Mouse (Mus musculus): ENCODE results near the gene Rapgef4. TPM values are rescaled to one million over a fixed set of nuclear protein-coding genes. Genes with fewer than 3 reads are reported as not detected.
"Not testable (repeated sequence)": the region's sequence is repeated elsewhere in the genome, so short reads cannot be mapped to it uniquely, and the experiment has no call there.

The Rapgef4 gene
- polyA plus RNA-seq, 1 experiment from 2014 or later = 3.1 TPM

GRCm38 (mm10) chr2:72062931-72063330 lies 81.9 kb downstream of the Rapgef4 start:
- 66% methylated on average over 4 of the region's 4 CpGs for WGBS
- Histone ChIP-seq H3K27ac (no peak overlapping the region), H3K27me3 (no peaks in the 10 kb centered on the region), H3K4me3 (replicated peaks) (no peak overlapping the region), H3K9ac (no peak overlapping the region), H3K4me1 (no peaks in the 10 kb centered on the region), H3K9me3 (no peaks in the 10 kb centered on the region), H3K4me2 (no peak overlapping the region), H3K36me3 (replicated peaks) (no peaks in the 10 kb centered on the region)
- ATAC-seq (ENCODE audit: low FRiP score) = no peak

GRCm38 (mm10) chr2:72068505-72068904 lies 87.5 kb downstream of the Rapgef4 start:
- no peaks in the 10 kb centered on the region for H3K9me3 ChIP-seq
- no peaks in the 10 kb centered on the region for H3K4me1 ChIP-seq
- no peaks in the 10 kb centered on the region for H3K27me3 ChIP-seq
- H3K4me2 ChIP-seq = no peak overlapping the region
- no peak for ATAC-seq (ENCODE audit: low FRiP score)
- H3K9ac ChIP-seq = no peak overlapping the region
- H3K27ac ChIP-seq = no peak overlapping the region
- H3K4me3 ChIP-seq (replicated peaks) = no peak overlapping the region
- 94% methylated on average over 9 of the region's 9 CpGs for WGBS
- H3K36me3 ChIP-seq (replicated peaks) = no peaks in the 10 kb centered on the region

GRCm38 (mm10) chr2:72070086-72070485 lies 89.0 kb downstream of the Rapgef4 start:
- no peak overlapping the region for H3K9ac ChIP-seq
- H3K36me3 ChIP-seq (replicated peaks) = no peaks in the 10 kb centered on the region
- no peaks in the 10 kb centered on the region for H3K4me1 ChIP-seq
- no peak overlapping the region for H3K4me2 ChIP-seq
- no peak overlapping the region for H3K4me3 ChIP-seq (replicated peaks)
- WGBS = 88% methylated on average over 8 of the region's 8 CpGs
- no peaks in the 10 kb centered on the region for H3K9me3 ChIP-seq
- no peaks in the 10 kb centered on the region for H3K27me3 ChIP-seq
- H3K27ac ChIP-seq = no peak overlapping the region
- ATAC-seq (ENCODE audit: low FRiP score) = no peak

GRCm38 (mm10) chr2:72073121-72073520 lies 92.1 kb downstream of the Rapgef4 start:
- not testable (repeated sequence) for H3K4me1 ChIP-seq; H3K36me3 ChIP-seq (replicated peaks); H3K27me3 ChIP-seq; ATAC-seq (ENCODE audit: low FRiP score); H3K4me3 ChIP-seq (replicated peaks); H3K9ac ChIP-seq; H3K9me3 ChIP-seq; H3K4me2 ChIP-seq; H3K27ac ChIP-seq
- 53% methylated on average over 1 of the region's 1 CpGs for WGBS

- ATAC-seq (ENCODE audit: low FRiP score) = no peak
- Histone ChIP-seq H3K27me3 (no peaks in the 10 kb centered on the region), H3K4me1 (no peaks in the 10 kb centered on the region), H3K4me3 (replicated peaks) (no peak overlapping the region), H3K9ac (no peak overlapping the region), H3K9me3 (no peaks in the 10 kb centered on the region), H3K27ac (no peak overlapping the region), H3K36me3 (replicated peaks) (no peaks in the 10 kb centered on the region), H3K4me2 (no peak overlapping the region)
- 82% methylated on average over 10 of the region's 10 CpGs for WGBS
Observed at GRCm38 (mm10) chr2:72074999-72075561, 94.0 kb downstream of the Rapgef4 start.

GRCm38 (mm10) chr2:72077490-72078139 lies 96.6 kb downstream of the Rapgef4 start:
- WGBS = 71% methylated on average over 3 of the region's 3 CpGs
- Histone ChIP-seq H3K9ac (no peak overlapping the region), H3K27ac (no peak overlapping the region), H3K27me3 (no peaks in the 10 kb centered on the region), H3K36me3 (replicated peaks) (no peaks in the 10 kb centered on the region), H3K4me1 (no peaks in the 10 kb centered on the region), H3K4me2 (no peak overlapping the region), H3K4me3 (replicated peaks) (no peak overlapping the region), H3K9me3 (no peaks in the 10 kb centered on the region)
- no peak for ATAC-seq (ENCODE audit: low FRiP score)

GRCm38 (mm10) chr2:72078140-72078521 lies 97.1 kb downstream of the Rapgef4 start:
- ATAC-seq (ENCODE audit: low FRiP score) = no peak
- Histone ChIP-seq H3K36me3 (replicated peaks) (no peaks in the 10 kb centered on the region), H3K4me3 (replicated peaks) (no peak overlapping the region), H3K9ac (no peak overlapping the region), H3K4me1 (no peaks in the 10 kb centered on the region), H3K27me3 (no peaks in the 10 kb centered on the region), H3K9me3 (no peaks in the 10 kb centered on the region), H3K4me2 (no peak overlapping the region), H3K27ac (no peak overlapping the region)
- WGBS = 74% methylated on average over 6 of the region's 6 CpGs

- H3K4me2 ChIP-seq = no peak overlapping the region
- no peak for ATAC-seq (ENCODE audit: low FRiP score)
- no peaks in the 10 kb centered on the region for H3K27me3 ChIP-seq
- WGBS = 80% methylated on average over 8 of the region's 8 CpGs
- no peaks in the 10 kb centered on the region for H3K9me3 ChIP-seq
- no peak overlapping the region for H3K4me3 ChIP-seq (replicated peaks)
- no peak overlapping the region for H3K27ac ChIP-seq
- H3K9ac ChIP-seq = no peak overlapping the region
- no peaks in the 10 kb centered on the region for H3K36me3 ChIP-seq (replicated peaks)
- no peaks in the 10 kb centered on the region for H3K4me1 ChIP-seq
Observed at GRCm38 (mm10) chr2:72079110-72079509, 98.1 kb downstream of the Rapgef4 start.

GRCm38 (mm10) chr2:72082846-72083245 lies 101.8 kb downstream of the Rapgef4 start:
- Histone ChIP-seq H3K27me3 (no peaks in the 10 kb centered on the region), H3K4me1 (no peaks in the 10 kb centered on the region), H3K36me3 (replicated peaks) (no peaks in the 10 kb centered on the region), H3K9me3 (no peaks in the 10 kb centered on the region), H3K4me2 (no peak overlapping the region), H3K9ac (no peak overlapping the region), H3K4me3 (replicated peaks) (no peak overlapping the region), H3K27ac (no peak overlapping the region)
- no peak for ATAC-seq (ENCODE audit: low FRiP score)
- WGBS = 89% methylated on average over 4 of the region's 4 CpGs

- Histone ChIP-seq H3K4me3 (replicated peaks) (no peak overlapping the region), H3K4me1 (peaks cover 11% of the 10 kb centered on the region), H3K27me3 (no peaks in the 10 kb centered on the region), H3K4me2 (no peak overlapping the region), H3K9ac (no peak overlapping the region), H3K36me3 (replicated peaks) (no peaks in the 10 kb centered on the region), H3K27ac (no peak overlapping the region), H3K9me3 (no peaks in the 10 kb centered on the region)
- no peak for ATAC-seq (ENCODE audit: low FRiP score)
- WGBS = 96% methylated on average over 11 of the region's 11 CpGs
Observed at GRCm38 (mm10) chr2:72088886-72089285, 107.8 kb downstream of the Rapgef4 start.

DNA sequence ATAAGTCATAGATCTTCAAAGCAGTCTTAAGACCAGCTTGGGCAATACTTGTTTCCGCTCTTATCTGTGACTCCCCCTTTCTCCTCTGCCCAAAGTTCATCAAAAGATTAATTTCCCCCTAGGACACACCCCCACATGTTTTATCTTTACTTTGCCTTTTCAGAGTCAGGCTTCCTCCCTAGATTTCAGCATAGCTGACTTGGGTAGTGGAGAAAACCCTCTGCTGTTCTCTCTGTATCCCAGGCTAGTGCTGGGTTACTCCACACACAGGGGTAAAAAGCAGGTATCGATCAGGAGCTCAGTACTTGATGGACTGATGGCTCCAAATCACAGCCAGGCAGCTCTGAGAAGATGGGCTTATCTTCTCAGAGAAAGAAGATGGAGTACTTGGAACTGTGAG lies 109.0 kb downstream of the Rapgef4 start:
- H3K4me1 ChIP-seq = peaks cover 15% of the 10 kb centered on the region
- no peak overlapping the region for H3K9ac ChIP-seq
- H3K36me3 ChIP-seq (replicated peaks) = no peaks in the 10 kb centered on the region
- no peaks in the 10 kb centered on the region for H3K27me3 ChIP-seq
- no peak overlapping the region for H3K4me3 ChIP-seq (replicated peaks)
- no peak overlapping the region for H3K27ac ChIP-seq
- H3K9me3 ChIP-seq = no peaks in the 10 kb centered on the region
- no peak for ATAC-seq (ENCODE audit: low FRiP score)
- 95% methylated on average over 2 of the region's 2 CpGs for WGBS
- H3K4me2 ChIP-seq = no peak overlapping the region

GRCm38 (mm10) chr2:72092046-72092445 lies 111.0 kb downstream of the Rapgef4 start:
- H3K36me3 ChIP-seq (replicated peaks) = no peaks in the 10 kb centered on the region
- H3K27ac ChIP-seq = peak overlapping the region; percentile 14; the same call in 1 of the 2 replicates
- H3K4me1 ChIP-seq = peaks cover 15% of the 10 kb centered on the region
- no peak overlapping the region for H3K4me3 ChIP-seq (replicated peaks)
- H3K4me2 ChIP-seq = no peak overlapping the region
- no peaks in the 10 kb centered on the region for H3K9me3 ChIP-seq
- H3K9ac ChIP-seq = no peak overlapping the region
- WGBS = 52% methylated on average over 3 of the region's 3 CpGs
- no peak for ATAC-seq (ENCODE audit: low FRiP score)
- no peaks in the 10 kb centered on the region for H3K27me3 ChIP-seq

GRCm38 (mm10) chr2:72093402-72094037 lies 112.5 kb downstream of the Rapgef4 start:
- 80% methylated on average over 20 of the region's 20 CpGs for WGBS

More at GRCm38 (mm10) chr2:72093402-72094037, 112.5 kb downstream of the Rapgef4 start:
- H3K36me3 ChIP-seq (replicated peaks) = no peaks in the 10 kb centered on the region
- no peak overlapping the region for H3K27ac ChIP-seq
- no peak for ATAC-seq (ENCODE audit: low FRiP score)
- H3K4me2 ChIP-seq = no peak overlapping the region
- H3K27me3 ChIP-seq = no peaks in the 10 kb centered on the region
- peaks cover 15% of the 10 kb centered on the region for H3K4me1 ChIP-seq
- H3K4me3 ChIP-seq (replicated peaks) = no peak overlapping the region
- H3K9me3 ChIP-seq = no peaks in the 10 kb centered on the region
- H3K9ac ChIP-seq = no peak overlapping the region

Measured in forebrain, embryonic 12.5 days (tissue).